Mouse (Mus musculus) kidney, postnatal 4 days (tissue): ENCODE data around the gene Sgcd.

Source experiments
- DNase-seq, 2 experiments: peaks; one replicate each; pipeline ENCODE4 v3.0.0; 2021; ENCODE audit warnings: mixed read lengths in 2 of 2

Sgcd gene

GRCm38 (mm10) chr11:47128331-47128730 is 860.4 kb downstream of the Sgcd start:
- DNase-seq = no peak

DNA sequence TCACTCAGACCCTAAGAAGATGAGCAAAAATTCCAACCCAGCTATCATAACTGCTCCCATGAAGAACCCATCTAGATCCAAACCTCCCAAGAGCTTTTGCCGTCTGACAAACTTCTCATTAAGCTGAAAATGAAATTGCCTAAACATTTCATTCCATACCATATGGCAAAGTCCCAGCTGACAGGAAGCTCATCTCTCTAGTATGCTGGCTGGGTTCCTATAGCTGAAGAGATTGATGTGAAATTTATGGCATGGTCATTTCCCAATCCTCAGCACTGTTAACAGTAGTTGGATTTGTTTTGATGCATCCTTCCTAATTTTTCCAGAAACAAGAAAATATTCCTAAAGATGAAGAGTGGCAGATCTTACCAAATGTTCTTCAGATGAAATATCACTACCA is 867.9 kb downstream of the Sgcd start:
- no peak for DNase-seq

DNA sequence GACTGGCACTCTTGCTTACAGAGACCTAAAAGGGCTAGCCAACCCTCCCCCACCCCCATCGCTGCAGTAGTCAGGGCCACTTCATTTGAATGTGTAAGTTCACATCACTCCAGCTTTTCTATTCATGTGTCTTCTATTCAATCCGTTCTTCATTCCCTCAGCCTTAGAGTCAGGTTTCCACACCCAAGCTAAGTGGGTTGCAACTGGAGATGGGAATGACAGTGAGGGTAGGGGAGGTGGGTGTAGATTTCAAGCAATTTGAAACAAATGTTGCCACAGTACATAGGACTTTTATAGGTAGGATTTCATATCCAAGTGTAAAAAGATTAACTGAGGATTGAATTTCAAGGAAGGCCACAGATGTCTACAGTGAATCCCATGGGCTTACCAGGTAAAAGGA is 870.9 kb downstream of the Sgcd start:
- DNase-seq = no peak

GRCm38 (mm10) chr11:47114366-47114765 is 874.4 kb downstream of the Sgcd start:
- DNase-seq = no peak

- peak in 1 of 2 experiments; percentile 22 for DNase-seq
Observed at GRCm38 (mm10) chr11:47113081-47113480, 875.7 kb downstream of the Sgcd start.

- DNase-seq = peak; percentile 64 to 72
Observed at GRCm38 (mm10) chr11:47110314-47110713, 878.5 kb downstream of the Sgcd start.

DNA sequence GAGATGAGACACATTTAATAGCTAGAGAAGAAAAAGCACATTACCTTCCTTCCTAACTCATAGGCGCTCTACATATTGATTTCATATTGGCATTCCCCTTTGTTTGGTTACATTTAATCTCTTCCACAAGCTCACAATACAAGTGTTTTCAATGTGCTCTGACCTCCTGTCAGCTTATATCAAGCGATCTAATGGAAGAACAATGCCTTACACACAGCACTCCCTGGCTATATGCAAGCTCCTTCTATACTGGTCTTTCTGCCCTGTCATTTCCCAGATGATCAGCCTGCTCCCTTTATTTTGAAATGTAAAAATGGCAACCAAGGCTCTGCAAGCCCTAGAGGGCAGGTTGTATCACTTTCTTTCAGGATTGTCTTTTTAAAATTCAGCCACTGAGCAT is 881.1 kb downstream of the Sgcd start:
- DNase-seq = no peak

GRCm38 (mm10) chr11:47093296-47093912 is 895.4 kb downstream of the Sgcd start:
- peak; percentile 11 for DNase-seq

DNA sequence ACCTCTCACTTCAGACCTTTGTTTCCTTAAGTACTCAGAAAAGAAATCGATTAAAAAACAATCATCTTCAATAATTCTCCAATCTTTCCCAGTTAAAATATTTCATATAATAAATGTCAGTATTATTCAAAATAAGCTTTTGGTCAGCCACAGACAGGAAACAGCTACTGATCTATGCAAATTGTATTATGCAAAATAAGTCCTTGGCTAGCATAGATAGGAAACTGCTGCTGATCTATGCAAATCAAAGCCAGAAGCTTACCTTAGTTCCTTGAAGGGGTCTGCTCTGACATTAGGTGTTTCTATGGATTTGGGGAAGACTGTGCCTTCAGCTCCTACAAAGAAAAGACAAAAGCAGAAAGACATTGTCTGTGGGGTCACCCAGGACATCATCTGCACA is 906.3 kb downstream of the Sgcd start:
- DNase-seq = no peak

DNA sequence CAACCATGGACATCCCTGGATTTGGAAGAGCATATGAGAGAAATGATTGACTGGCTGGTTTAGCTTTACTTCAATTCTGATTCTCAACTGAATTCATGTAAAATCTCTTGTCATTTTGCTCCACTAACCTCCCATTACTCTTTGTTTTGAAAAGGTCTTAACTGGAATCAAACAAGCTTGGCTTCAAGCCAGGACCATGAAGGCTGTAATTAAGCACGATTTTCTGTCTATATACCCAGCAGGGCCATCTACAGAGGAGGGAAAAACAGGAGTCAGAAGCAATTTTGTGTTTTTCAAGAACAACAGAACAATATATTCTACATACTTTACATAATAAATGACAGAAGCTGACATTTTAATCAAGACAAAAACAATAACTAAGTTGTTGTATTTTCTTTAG is 915.2 kb downstream of the Sgcd start:
- no peak for DNase-seq

GRCm38 (mm10) chr11:47071161-47071560 is 917.6 kb downstream of the Sgcd start:
- DNase-seq = no peak

DNA sequence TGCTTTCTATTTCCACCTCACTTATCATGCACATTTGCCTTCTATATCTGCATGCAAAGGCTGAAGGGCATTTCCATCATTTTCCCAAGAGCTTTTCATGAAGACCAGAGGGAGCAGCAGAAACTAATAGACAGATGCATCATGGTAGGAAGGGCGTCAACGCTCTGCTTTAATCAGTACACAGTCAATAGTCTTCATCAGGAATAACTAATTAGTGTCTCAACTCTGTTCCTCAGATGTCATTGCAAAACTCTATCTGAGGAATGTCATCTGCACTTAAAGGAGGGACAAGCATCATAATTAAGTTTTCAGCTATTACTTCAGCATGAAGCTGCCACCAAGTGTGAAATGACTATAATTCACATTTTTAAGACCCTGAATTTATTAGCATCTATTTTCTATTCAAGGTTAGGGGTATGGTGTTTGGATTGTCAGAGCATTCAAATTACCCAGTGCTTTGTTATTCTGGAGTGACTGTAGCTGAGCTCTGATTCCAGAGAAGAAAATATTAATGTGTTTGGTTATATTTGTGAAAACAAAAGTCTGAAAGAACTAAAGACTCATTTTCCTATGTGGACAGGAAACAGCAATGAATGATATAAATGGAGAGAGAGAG is 918.9 kb downstream of the Sgcd start:
- no peak for DNase-seq

- DNase-seq = no peak
Observed at GRCm38 (mm10) chr11:47063690-47064089, 925.1 kb downstream of the Sgcd start.

GRCm38 (mm10) chr11:47050390-47050789 is 938.4 kb downstream of the Sgcd start:
- DNase-seq = no peak

DNA sequence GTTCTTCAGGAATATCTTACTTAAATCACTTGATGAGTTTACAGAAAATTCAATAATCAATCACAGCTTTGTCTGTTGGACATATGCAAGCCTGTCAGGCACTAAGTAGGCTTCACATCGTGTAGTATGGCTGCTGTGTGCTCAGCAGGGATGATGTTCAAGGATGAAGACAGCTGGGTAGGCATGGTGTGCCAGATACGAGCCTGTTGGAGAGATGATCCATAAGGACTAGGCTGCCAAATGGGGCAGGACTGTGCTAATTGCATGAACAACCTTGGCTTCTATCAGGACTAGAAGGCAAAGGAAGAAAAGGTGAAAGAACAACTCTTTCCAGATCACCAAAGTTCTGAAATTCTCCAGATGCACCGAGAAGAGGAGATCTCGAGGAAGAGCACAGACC is 939.0 kb downstream of the Sgcd start:
- DNase-seq = no peak

GRCm38 (mm10) chr11:47032318-47032717 is 956.5 kb downstream of the Sgcd start:
- no peak for DNase-seq

GRCm38 (mm10) chr11:47020874-47021273 is 967.9 kb downstream of the Sgcd start:
- DNase-seq = no peak

GRCm38 (mm10) chr11:47018139-47018538 is 970.6 kb downstream of the Sgcd start:
- peak; percentile 9 to 10 for DNase-seq

- DNase-seq = no peak
Observed at GRCm38 (mm10) chr11:47015683-47016082, 973.1 kb downstream of the Sgcd start.

DNA sequence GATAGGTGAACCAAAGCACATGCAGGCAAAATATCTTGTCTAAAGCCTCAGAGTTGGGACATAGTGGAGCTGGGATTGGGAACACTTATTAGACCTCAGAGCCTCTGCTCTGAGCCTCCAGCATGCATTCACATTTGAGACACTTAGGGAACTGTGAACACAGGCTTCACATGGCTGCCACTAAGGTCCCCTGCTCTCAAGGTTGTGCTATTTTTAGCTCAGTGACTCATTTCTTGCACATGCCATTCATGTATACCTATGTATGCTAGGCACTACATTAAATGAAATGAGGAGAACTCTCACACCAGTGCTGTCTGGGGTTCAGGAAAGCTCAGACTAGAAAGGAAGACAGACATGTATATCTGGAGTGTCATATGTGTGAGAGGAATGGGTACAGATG is 974.5 kb downstream of the Sgcd start:
- no peak for DNase-seq

GRCm38 (mm10) chr11:47010166-47010565 is 978.6 kb downstream of the Sgcd start:
- no peak for DNase-seq

DNA sequence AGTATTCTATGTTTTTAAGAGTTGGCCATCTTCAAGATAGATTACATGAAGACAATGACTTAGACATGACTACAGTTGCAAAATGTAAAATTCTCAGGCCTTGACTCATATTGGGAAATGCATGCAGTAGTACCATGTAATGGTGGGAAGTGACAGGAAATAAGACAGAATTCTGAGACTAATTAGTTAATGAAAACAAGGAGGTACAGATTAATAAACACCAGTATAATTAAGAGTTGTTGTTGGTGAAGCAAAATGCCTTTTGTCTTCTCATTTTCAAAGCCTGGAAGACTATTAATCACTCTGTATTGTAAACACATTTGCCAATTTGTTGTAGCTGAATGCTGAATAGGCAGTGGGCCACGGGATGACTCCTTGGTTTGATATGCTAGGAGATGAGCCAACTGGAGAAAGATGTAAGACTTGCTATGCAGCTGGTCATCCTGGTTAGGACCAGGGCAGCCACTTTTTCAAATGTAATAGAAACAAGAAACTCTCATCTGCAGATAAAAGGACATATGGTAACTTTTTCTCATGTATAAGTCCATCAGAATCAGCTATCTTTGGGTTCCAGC is 983.4 kb downstream of the Sgcd start:
- DNase-seq = no peak

DNA sequence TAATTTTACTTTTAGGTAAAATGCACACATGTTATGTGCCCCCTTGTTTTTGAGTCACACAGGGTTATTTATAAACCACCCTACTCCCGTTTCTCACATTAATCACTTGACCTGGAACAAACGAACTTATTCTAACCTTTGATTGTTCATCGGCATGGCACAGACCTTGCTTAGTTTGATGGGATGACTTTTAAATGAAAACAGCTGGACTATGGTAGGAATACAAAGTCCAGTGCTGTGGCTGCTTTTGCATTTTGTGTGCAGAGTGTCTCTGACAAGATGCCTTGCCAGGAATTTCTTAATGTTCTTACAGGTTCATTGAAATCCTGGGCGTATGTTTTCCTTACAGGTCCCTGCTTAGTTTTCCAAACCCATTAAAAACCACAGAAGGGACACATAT is 1049.5 kb downstream of the Sgcd start:
- no peak for DNase-seq

DNA sequence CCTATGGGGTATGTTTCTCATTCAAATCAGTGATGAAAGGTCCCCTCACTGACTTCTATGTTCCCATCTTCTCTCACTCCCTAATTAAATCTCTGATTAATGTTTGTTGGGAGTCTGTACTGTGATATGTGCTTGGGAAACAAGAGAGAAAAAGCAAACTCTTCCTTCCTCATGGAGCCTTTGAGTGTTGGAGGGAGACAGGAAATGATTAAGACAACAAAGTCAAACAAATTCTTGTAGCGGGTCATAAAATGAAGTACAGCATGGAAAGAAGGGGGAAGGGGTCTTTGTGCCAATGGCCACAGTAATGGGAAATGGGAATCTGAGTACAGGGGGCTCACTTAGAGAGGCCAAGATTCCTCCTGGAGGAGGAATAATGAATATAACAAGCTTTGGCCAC is 1063.8 kb downstream of the Sgcd start:
- no peak for DNase-seq

DNA sequence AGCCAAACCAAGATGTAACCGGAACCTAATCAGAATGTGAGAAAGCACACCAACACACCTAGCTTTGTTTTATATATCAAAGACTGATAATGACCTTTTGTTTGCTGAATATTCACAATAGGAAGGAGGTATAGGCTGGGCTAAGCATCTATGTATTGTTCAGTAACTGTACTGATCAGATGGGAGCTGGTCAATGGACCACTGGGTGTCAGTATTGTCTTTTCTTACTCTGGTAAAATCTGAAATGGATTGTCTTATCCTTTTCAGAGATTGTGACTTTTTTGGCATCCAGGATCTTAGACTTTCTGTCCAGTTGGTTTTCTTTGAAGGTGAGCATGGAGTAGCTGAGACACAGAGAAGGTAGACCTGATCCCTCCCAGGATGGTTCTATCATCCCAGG is 1068.5 kb downstream of the Sgcd start:
- no peak for DNase-seq
